Mouse (Mus musculus) kidney, adult 2 months (tissue): ENCODE measurements around the gene Rtel1. TPM values are rescaled to one million over a fixed set of nuclear protein-coding genes. Genes with fewer than 3 reads are reported as not detected.

ENCODE experiments used
- DNase-seq: peaks from one replicate; pipeline ENCODE4 v3.0.0; 2021
- H3K27ac ChIP-seq: fragments of 200-500 bp; 2 replicates; pipeline ENCODE4 v1.5.1; 2012; ENCODE audit warnings: low read depth, low read length, control low read depth, inconsistent platforms; ENCODE audit not compliant: insufficient read depth
- H3K27me3 ChIP-seq: fragments of 200-500 bp; replicated peaks from 2 replicates; pipeline ENCODE4 v1.6.1; 2012; ENCODE audit warnings: mild to moderate bottlenecking, moderate library complexity, low read length, inconsistent platforms; ENCODE audit not compliant: control insufficient read depth, insufficient read depth
- H3K36me3 ChIP-seq: fragments of 200-500 bp; 2 replicates; pipeline ENCODE4 v1.6.1; 2012; ENCODE audit warnings: mild to moderate bottlenecking, moderate library complexity, low read length, inconsistent platforms; ENCODE audit not compliant: control insufficient read depth, insufficient read depth
- H3K4me1 ChIP-seq: fragments of 200-500 bp; 2 replicates; pipeline ENCODE4 v1.6.1; 2011; ENCODE audit warnings: low read length; ENCODE audit not compliant: control insufficient read depth, insufficient read depth
- H3K4me3 ChIP-seq: fragments of 200-500 bp; 2 replicates; pipeline ENCODE4 v1.5.1; 2011; ENCODE audit warnings: mild to moderate bottlenecking, low read depth, low read length, control low read depth; ENCODE audit not compliant: insufficient read depth
- CTCF ChIP-seq: fragments of 200-500 bp; conservative IDR thresholded peaks from 2 replicates; pipeline ENCODE4 v1.5.1; 2011; ENCODE audit warnings: low read depth, mild to moderate bottlenecking, control low read depth, low read length, moderate library complexity, mixed read lengths; ENCODE audit not compliant: insufficient read depth, insufficient read length
- POLR2A ChIP-seq: fragments of 200-500 bp; IDR thresholded peaks from one replicate; pipeline ENCODE4 v1.6.1; 2011; ENCODE audit warnings: low read depth, low read length, control low read depth
- WGBS: fragments of 180-500 bp; shearing (Covaris S2); methylation state at CpG from one replicate; pipeline ENCODE4 v1.1.7; 2018; 5-methylcytosine and 5-hydroxymethylcytosine counted together
- polyA plus RNA-seq: library from polyadenylated mRNA; depleted of rRNA; stranded (reverse); fragments of >200 nt; gene quantifications from 2 replicates; pipeline ENCODE4 v1.2.3, GENCODE M21; 2012

Rtel1 gene
- polyA plus RNA-seq, 1 experiment, result 30.2 TPM

DNA sequence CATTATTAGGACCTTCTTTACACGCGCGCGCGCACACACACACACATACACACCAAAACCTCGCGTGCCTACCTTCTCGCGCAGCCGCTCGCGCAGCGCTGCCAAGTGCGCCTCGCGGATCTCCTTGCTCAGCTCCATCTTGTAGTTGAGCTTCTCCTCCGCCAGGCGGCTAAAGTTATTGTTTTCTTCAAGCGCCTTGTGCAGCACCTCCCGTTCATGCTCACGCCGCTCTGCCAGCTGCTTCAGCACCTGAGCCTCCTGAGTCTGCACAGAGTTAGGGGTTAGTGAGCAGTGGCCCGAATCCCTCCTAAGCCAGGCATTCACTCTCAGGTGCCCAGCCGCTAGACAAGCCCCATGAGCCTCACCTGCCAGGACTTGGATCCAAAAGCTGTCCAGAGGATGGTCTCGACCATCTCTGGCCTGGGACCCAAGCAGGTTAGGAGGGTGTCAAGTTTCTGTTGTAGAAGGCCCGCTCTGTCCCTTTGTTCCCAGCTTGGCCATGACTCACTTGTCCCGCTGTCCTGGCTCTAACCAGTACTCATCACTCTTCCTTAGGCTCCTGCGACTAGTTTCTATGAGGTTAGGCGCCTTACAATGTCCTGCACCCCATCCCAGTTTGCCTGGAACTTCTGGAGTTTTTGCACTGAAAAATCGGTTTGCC lies 12.3 kb upstream of the Rtel1 start:
- TF ChIP-seq CTCF (peak; percentile 54), POLR2A (no peak)
- H3K4me1 ChIP-seq, result no peaks in the 10 kb centered on the region; the same call in 1 of the 2 replicates
- H3K27ac ChIP-seq, result no peak overlapping the region
- 14% methylated on average over 30 of the region's 30 CpGs for WGBS
- no peaks in the 10 kb centered on the region for H3K36me3 ChIP-seq
- peak; percentile 66 for DNase-seq
- H3K4me3 ChIP-seq, result no peak overlapping the region
- H3K27me3 ChIP-seq, result no peaks in the 10 kb centered on the region

DNA sequence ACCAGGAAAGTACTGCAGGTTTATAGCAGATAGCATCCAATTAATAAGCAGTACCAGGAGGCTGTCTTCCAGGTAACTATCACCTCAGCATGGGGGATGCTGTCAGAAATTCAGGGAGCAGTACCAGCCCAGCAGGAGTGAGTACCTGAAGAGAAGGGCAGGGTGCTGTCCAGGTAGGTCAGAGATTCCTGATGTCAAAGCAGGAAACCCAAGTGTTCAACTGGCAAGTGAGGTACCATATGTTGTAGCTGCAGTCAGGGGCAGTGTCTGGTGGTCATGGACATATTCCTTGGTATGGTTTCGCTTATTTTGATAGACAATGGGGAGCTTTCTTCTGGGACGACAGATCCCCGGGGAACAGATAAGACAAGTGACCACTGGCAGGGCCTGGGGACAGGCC lies 7.1 kb upstream of the Rtel1 start:
- WGBS, result 86% methylated on average over 3 of the region's 3 CpGs
- H3K27ac ChIP-seq, result no peak overlapping the region
- peaks cover 5% of the 10 kb centered on the region; the same call in 1 of the 2 replicates for H3K4me1 ChIP-seq
- no peak for DNase-seq
- no peaks in the 10 kb centered on the region for H3K27me3 ChIP-seq
- H3K36me3 ChIP-seq, result no peaks in the 10 kb centered on the region
- H3K4me3 ChIP-seq, result no peak overlapping the region
- TF ChIP-seq CTCF, result no peak
- TF ChIP-seq POLR2A, result no peak

DNA sequence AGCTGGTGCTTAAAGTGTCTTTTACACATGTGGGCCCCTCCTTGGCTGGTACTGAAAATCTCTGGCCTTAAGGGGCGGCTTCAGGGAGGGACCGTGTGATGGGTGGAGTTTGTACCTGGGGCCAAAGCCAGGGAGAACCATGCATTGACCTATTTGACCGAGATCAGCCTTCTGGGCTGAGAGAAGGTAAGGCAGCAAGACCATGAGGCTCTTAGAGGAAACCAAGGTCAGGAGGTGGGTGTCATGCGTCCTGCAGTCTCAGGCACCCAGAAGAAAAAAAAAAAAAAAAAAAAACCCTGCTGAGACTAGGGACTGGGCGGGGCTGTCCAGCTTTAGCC lies 6.6 kb upstream of the Rtel1 start:
- Histone ChIP-seq H3K27me3 (no peaks in the 10 kb centered on the region), H3K36me3 (no peaks in the 10 kb centered on the region), H3K27ac (no peak overlapping the region), H3K4me3 (no peak overlapping the region), H3K4me1 (peaks cover 5% of the 10 kb centered on the region; the same call in 1 of the 2 replicates)
- WGBS, result 18% methylated on average over 5 of the region's 5 CpGs
- TF ChIP-seq CTCF (no peak), POLR2A (no peak)
- no peak for DNase-seq

DNA sequence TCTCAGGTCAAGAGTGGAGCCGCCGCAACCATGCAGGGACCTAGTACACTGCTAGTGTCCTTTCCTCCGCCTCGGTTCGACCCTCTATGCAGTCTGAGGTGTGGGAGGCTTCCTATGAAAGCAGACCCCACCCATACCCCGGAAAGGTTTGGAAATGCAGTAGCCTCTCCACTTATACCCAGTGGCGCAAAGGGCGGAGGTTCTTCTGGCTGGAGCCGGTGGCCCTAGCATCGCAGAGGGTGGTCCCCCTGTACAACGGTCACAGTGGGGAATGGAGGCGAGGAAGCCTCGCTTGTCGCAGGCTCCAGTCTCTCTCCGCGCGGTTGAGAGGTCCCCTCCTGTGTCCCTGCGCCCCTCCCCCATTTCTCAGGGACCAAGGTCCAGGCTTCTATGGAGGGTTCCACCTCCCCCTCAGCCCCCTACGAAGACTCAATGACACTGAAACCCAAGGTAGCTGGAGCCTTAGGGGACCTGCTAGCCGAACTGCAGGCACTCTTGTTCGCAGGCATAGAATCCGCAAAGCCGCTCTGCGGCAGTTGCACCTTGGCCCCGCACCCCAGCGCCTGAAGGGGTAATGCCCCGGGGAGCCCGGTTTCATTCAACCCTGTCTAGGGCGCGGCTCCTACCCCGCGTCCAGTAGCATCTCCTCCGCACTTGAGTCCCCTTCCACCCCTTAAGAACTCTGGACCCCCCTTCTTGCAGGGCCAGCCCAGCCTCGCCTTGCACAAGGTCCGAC lies 6.0 kb upstream of the Rtel1 start:
- no peak for TF ChIP-seq CTCF
- TF ChIP-seq POLR2A, result no peak
- WGBS, result 7% methylated on average over 35 of the region's 35 CpGs
- Histone ChIP-seq H3K4me1 (peaks cover 5% of the 10 kb centered on the region; the same call in 1 of the 2 replicates), H3K27ac (no peak overlapping the region), H3K4me3 (no peak overlapping the region), H3K27me3 (no peaks in the 10 kb centered on the region), H3K36me3 (no peaks in the 10 kb centered on the region)
- DNase-seq, result no peak

DNA sequence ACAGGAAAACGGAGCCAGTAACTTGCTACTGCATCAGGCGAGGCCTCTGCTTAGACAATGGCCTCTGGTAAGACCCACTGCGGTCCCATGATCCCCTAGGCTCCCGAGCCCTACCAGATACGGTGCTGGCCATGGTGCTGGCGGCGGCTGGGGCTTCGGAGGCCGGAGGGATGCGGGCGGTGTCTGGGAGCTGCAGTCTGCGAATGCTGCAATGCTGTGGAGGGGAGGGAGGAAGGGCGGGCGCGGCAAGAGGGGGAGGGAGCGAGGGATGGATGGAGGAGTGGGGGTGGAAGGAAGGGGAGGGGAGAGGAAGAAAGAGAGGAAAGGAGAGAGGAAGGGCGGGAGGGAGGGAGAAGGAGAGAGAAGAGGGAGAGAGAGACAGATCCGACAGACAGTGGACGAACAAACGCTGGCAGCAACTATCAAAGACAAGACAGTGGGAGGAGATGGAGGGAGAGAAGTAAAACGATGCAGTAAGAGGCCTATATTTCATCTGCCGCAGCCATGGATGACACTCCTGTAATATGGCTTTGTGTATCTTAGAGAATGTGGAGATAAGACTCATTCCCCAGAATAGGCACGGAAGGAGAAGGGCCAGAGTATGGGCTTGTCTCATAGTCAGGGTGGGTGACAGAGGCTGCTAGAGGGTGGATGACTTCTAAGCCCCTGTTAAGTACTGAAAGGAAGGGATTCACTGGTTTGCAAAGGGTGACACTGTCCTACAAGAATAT lies 5.3 kb upstream of the Rtel1 start, which contains the start of gene Stmn3:
TSS of gene Stmn3 (minus strand) at position 421 of the 731 bp plus-strand sequence.
- Histone ChIP-seq H3K27ac (no peak within 1 kb of the TSS), H3K36me3 (no peaks in the 10 kb centered on the region), H3K4me1 (peaks cover 5% of the 10 kb centered on the region), H3K4me3 (no peak within 1 kb of the TSS), H3K27me3 (no peaks in the 10 kb centered on the region)
- no peak for TF ChIP-seq POLR2A
- no peak for TF ChIP-seq CTCF
- 7% methylated on average over 21 of the region's 23 CpGs for WGBS
- DNase-seq, result peak; percentile 29

DNA sequence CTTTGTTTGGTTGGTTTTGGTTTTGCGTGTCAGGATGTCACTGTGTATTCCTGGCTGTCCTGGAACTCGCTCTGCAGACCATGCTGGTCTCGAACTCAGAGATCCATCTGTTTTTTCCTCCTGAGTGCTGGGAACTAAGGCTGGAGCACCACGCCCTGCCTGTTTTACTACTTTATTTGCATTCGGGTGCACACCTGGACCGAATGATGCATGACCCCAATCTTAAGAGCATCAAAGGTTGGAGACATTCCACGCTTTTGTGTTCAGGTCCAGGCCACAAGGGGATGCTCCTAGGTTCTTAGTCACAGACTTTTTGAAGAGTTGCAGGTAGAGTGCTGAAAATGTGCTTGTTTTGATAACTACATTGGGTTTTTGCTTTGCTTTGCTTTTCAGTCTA lies 562 bp downstream of the Rtel1 start:
- Histone ChIP-seq H3K4me1 (peaks cover 4% of the 10 kb centered on the region; the same call in 1 of the 2 replicates), H3K4me3 (peak overlapping the region; percentile 60), H3K36me3 (no peaks in the 10 kb centered on the region), H3K27ac (no peak overlapping the region), H3K27me3 (no peaks in the 10 kb centered on the region)
- TF ChIP-seq POLR2A (no peak), CTCF (no peak)
- no peak for DNase-seq
- 8% methylated on average over 7 of the region's 7 CpGs for WGBS

DNA sequence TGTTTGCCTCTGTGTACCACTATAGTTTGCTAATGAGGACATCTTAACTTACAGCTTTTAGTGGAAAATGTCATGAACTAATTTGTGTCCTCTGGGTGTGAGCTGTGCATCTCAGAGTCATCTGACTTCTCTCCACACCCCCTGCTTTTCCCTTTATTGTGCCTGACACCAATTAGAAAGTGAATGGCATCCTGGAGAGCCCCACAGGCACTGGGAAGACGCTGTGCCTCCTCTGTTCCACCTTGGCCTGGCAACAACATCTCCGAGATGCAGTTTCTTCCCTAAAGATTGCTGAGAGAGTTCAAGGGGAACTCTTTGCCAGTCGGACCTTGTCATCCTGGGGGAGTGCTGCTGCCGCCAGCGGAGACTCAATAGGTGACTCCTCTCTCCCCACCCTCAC lies 2.6 kb downstream of the Rtel1 start:
- Histone ChIP-seq H3K27ac (no peak overlapping the region), H3K4me1 (peaks cover 4% of the 10 kb centered on the region; the same call in 1 of the 2 replicates), H3K36me3 (no peaks in the 10 kb centered on the region), H3K4me3 (no peak overlapping the region), H3K27me3 (no peaks in the 10 kb centered on the region)
- TF ChIP-seq POLR2A, result no peak
- TF ChIP-seq CTCF, result no peak
- no peak for DNase-seq
- 80% methylated on average over 5 of the region's 5 CpGs for WGBS
